Mouse (Mus musculus): ENCODE results near the gene Golga5. TPM values are rescaled to one million over a fixed set of nuclear protein-coding genes. Genes with fewer than 3 reads are reported as not detected.
A peak's percentile ranks its signal among the peaks of the same experiment; 100 is the strongest.

The Golga5 gene
- polyA plus RNA-seq, 1 experiment from 2014 or later: 35.1 TPM

DNA sequence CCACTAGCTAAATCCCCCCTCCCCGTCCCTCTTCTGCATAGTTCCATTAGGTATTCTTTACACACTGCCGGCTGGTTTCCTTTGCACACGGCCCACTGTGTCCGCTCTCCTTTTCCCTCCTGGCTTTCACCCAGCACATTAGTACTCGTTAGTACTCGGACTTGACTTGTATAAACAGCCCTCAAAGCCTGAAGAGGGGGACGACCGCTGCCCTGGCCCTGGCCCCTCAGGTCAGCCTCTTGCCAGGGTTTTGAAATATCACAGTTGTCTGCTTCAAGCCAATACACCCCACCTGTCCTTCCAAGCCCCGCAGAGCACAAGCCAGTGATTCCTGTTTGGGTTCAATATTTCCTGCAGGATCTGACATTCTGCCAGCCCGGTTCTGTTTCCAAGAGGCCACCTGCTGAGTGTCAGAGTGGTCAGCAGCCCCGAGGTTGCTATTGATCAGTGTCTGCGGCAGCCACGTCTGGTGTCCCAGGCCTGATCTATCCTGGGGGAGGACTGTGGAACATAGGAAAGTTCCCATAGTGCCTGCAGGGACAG, 52.9 kb downstream of the Golga5 start:
- H3K27me3 ChIP-seq (ENCODE audit: control insufficient read depth, insufficient read depth, low read length): no peaks in the 10 kb centered on the region
- peak; percentile 78 for ATAC-seq (ENCODE audit: insufficient number of reproducible peaks, insufficient read depth, low FRiP score, low read depth)
- no peaks in the 10 kb centered on the region for H3K9me3 ChIP-seq (ENCODE audit: control insufficient read depth, low read depth, low read length)
- WGBS: 12% methylated on average over 13 of the region's 13 CpGs
- peaks cover 13% of the 10 kb centered on the region; the same call in 1 of the 2 replicates for H3K4me1 ChIP-seq (ENCODE audit: control insufficient read depth, insufficient read depth, low read length)
- no peak overlapping the region for H3K4me2 ChIP-seq (replicated peaks; ENCODE audit: low read depth, low read length)
- peak overlapping the region; percentile 63; the same call in 1 of the 2 replicates for H3K27ac ChIP-seq (ENCODE audit: low read length)
- no peak overlapping the region for H3K9ac ChIP-seq (replicated peaks; ENCODE audit: low read depth, low read length)
- H3K4me3 ChIP-seq (ENCODE audit: low read depth, low read length): no peak overlapping the region
- no peaks in the 10 kb centered on the region for H3K36me3 ChIP-seq (ENCODE audit: control insufficient read depth, insufficient read depth, low read length)

DNA sequence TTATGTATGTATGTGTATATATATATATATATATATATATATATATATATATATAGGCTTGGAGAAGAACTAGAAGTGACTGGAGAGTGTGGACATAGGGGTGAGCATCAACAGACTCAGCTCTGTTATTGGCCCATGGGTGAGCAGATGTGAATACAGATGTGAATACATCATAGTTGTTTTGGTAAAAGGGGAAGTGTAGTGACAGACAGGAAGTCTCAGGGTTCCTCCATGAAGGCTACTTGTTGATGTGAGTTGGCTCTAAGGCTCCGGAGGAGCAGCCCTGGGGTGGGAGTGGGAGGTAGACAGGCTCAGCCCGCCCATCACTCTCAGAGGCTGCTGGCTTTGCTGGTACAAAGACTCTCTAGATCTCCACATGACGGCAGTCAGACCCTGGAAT, 55.3 kb downstream of the Golga5 start:
- no peak for ATAC-seq (ENCODE audit: insufficient number of reproducible peaks, insufficient read depth, low FRiP score, low read depth)
- peaks cover 13% of the 10 kb centered on the region; the same call in 1 of the 2 replicates for H3K4me1 ChIP-seq (ENCODE audit: control insufficient read depth, insufficient read depth, low read length)
- H3K4me3 ChIP-seq (ENCODE audit: low read depth, low read length): no peak overlapping the region
- H3K9ac ChIP-seq (replicated peaks; ENCODE audit: low read depth, low read length): no peak overlapping the region
- no peaks in the 10 kb centered on the region for H3K9me3 ChIP-seq (ENCODE audit: control insufficient read depth, low read depth, low read length)
- no peaks in the 10 kb centered on the region for H3K36me3 ChIP-seq (ENCODE audit: control insufficient read depth, insufficient read depth, low read length)
- WGBS: 57% methylated on average over 3 of the region's 3 CpGs
- H3K27me3 ChIP-seq (ENCODE audit: control insufficient read depth, insufficient read depth, low read length): no peaks in the 10 kb centered on the region
- no peak overlapping the region for H3K4me2 ChIP-seq (replicated peaks; ENCODE audit: low read depth, low read length)
- no peak overlapping the region for H3K27ac ChIP-seq (ENCODE audit: low read length)

DNA sequence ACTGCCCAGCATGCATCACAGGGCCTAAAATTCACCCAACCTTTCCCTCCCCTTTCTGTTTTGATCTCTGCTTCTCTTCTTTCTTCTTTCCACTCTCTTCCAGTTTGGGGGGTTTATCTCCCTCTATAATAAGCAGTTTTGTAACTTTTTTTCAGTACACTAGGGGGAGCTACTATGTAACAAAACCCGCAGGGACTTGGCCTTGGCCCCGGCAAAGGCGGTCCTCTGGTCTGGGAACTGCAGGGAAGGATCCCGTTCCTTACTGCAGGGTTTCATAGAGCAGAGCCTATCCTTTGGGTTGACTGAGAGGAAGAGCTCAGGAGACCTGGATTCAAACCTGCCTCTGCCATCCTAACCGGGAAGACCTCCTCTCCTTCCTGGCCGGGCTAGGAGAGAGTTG, 55.8 kb downstream of the Golga5 start:
- ATAC-seq (ENCODE audit: insufficient number of reproducible peaks, insufficient read depth, low FRiP score, low read depth): no peak
- Histone ChIP-seq H3K9ac (replicated peaks; ENCODE audit: low read depth, low read length) (no peak overlapping the region), H3K36me3 (ENCODE audit: control insufficient read depth, insufficient read depth, low read length) (no peaks in the 10 kb centered on the region), H3K4me3 (ENCODE audit: low read depth, low read length) (no peak overlapping the region), H3K27me3 (ENCODE audit: control insufficient read depth, insufficient read depth, low read length) (no peaks in the 10 kb centered on the region), H3K27ac (ENCODE audit: low read length) (no peak overlapping the region), H3K4me2 (replicated peaks; ENCODE audit: low read depth, low read length) (no peak overlapping the region), H3K9me3 (ENCODE audit: control insufficient read depth, low read depth, low read length) (no peaks in the 10 kb centered on the region), H3K4me1 (ENCODE audit: control insufficient read depth, insufficient read depth, low read length) (peaks cover 13% of the 10 kb centered on the region; the same call in 1 of the 2 replicates)
- WGBS: 19% methylated on average over 6 of the region's 6 CpGs

DNA sequence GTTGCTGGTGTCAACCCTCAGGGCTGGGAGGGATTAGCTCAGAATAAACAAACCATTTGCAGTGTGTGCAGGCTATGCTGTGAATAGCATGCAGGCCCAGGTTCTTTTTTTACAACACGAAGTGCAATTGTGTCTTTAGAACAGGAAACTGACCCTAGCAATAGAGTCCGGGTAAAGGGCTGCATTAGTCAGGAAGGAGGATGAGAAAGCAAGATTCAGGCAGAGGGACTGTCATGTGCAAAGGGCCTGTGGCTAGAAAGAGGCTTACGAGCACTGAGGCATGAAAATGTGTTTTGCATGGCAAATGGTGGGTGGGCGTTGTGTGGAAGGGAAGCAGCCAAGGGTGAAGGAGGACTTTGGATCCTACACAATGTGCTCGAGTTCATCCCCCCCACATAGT, 59.1 kb downstream of the Golga5 start:
- no peaks in the 10 kb centered on the region for H3K36me3 ChIP-seq (ENCODE audit: control insufficient read depth, insufficient read depth, low read length)
- H3K9ac ChIP-seq (replicated peaks; ENCODE audit: low read depth, low read length): no peak overlapping the region
- 0 out of 2 replicates have a peak, but pooled peaks cover 3% of the 10 kb centered on the region for H3K4me1 ChIP-seq (ENCODE audit: control insufficient read depth, insufficient read depth, low read length)
- no peaks in the 10 kb centered on the region for H3K27me3 ChIP-seq (ENCODE audit: control insufficient read depth, insufficient read depth, low read length)
- 70% methylated on average over 5 of the region's 5 CpGs for WGBS
- no peak for ATAC-seq (ENCODE audit: insufficient number of reproducible peaks, insufficient read depth, low FRiP score, low read depth)
- H3K4me2 ChIP-seq (replicated peaks; ENCODE audit: low read depth, low read length): no peak overlapping the region
- no peak overlapping the region for H3K4me3 ChIP-seq (ENCODE audit: low read depth, low read length)
- no peaks in the 10 kb centered on the region for H3K9me3 ChIP-seq (ENCODE audit: control insufficient read depth, low read depth, low read length)
- no peak overlapping the region for H3K27ac ChIP-seq (ENCODE audit: low read length)

DNA sequence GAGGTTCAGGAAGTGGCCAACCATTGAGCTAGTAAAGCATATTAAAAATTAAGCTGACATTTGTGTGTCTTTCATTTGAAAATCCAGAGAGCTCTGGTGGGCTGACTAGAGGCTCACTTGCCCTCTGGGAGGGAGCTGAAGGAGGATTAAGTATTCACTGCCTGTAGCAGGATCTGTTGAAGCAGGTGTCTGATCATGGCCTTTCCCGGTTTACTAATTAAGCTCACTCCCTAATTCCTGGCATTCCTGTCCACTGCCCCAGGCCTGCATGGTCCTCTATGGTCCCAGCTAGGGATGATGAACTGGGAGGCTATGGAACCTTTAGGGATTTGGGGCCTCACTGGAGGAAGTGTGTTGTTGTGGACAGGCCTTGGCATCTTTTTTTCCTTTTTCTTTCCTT, 66.9 kb downstream of the Golga5 start:
- Histone ChIP-seq H3K4me1 (ENCODE audit: control insufficient read depth, insufficient read depth, low read length) (no peaks in the 10 kb centered on the region), H3K27ac (ENCODE audit: low read length) (no peak overlapping the region), H3K9ac (replicated peaks; ENCODE audit: low read depth, low read length) (no peak overlapping the region), H3K9me3 (ENCODE audit: control insufficient read depth, low read depth, low read length) (no peaks in the 10 kb centered on the region), H3K36me3 (ENCODE audit: control insufficient read depth, insufficient read depth, low read length) (no peaks in the 10 kb centered on the region), H3K4me3 (ENCODE audit: low read depth, low read length) (no peak overlapping the region), H3K27me3 (ENCODE audit: control insufficient read depth, insufficient read depth, low read length) (no peaks in the 10 kb centered on the region), H3K4me2 (replicated peaks; ENCODE audit: low read depth, low read length) (no peak overlapping the region)
- ATAC-seq (ENCODE audit: insufficient number of reproducible peaks, insufficient read depth, low FRiP score, low read depth): no peak
- 47% methylated on average over 1 of the region's 1 CpGs for WGBS

DNA sequence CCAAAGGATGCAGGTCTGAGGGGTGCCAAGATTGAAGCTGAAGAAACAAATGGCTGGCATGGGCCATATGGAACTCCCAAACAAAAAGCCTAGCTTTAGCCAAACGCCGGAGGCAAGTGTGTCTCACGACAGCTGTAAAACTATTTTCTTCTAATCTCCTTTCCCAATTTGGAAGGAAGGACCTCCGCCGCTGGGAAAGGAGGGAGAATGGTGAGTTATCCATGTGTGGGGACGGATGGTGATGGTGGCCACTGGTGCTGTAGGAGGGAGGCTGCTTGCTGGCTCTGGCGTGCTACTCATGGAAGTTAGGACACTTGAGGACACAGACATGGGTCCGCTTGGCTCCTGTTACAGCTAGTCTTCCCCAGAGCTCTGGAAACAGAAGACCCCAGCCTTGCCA, 71.3 kb downstream of the Golga5 start:
- WGBS: 59% methylated on average over 8 of the region's 8 CpGs
- no peak overlapping the region for H3K9ac ChIP-seq (replicated peaks; ENCODE audit: low read depth, low read length)
- H3K4me3 ChIP-seq (ENCODE audit: low read depth, low read length): no peak overlapping the region
- H3K9me3 ChIP-seq (ENCODE audit: control insufficient read depth, low read depth, low read length): no peaks in the 10 kb centered on the region
- no peak overlapping the region for H3K27ac ChIP-seq (ENCODE audit: low read length)
- H3K4me1 ChIP-seq (ENCODE audit: control insufficient read depth, insufficient read depth, low read length): no peaks in the 10 kb centered on the region
- ATAC-seq (ENCODE audit: insufficient number of reproducible peaks, insufficient read depth, low FRiP score, low read depth): no peak
- no peaks in the 10 kb centered on the region for H3K36me3 ChIP-seq (ENCODE audit: control insufficient read depth, insufficient read depth, low read length)
- H3K4me2 ChIP-seq (replicated peaks; ENCODE audit: low read depth, low read length): no peak overlapping the region
- no peaks in the 10 kb centered on the region for H3K27me3 ChIP-seq (ENCODE audit: control insufficient read depth, insufficient read depth, low read length)

DNA sequence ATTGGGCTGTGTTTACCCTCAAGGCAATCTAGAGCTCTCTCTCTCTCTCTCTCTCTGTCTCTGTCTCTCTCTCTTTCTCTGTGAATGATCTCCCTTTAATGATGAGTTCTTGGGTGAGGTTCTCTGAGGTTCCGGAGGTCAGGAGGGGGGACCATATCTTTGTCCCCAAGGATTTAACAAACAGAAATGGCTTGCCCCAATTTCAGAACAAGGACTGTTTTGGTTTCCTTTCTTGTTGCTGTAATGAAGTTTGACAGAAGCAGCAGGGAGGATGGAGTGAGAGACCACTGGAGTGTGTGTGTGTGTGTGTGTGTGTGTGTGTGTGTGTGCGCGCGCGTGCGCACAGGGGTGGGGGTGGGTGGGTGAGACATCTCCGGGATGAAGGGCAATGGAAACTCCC, 72.2 kb downstream of the Golga5 start:
- Histone ChIP-seq H3K36me3 (ENCODE audit: control insufficient read depth, insufficient read depth, low read length) (no peaks in the 10 kb centered on the region), H3K4me1 (ENCODE audit: control insufficient read depth, insufficient read depth, low read length) (no peaks in the 10 kb centered on the region), H3K27me3 (ENCODE audit: control insufficient read depth, insufficient read depth, low read length) (no peaks in the 10 kb centered on the region), H3K4me2 (replicated peaks; ENCODE audit: low read depth, low read length) (no peak overlapping the region), H3K9ac (replicated peaks; ENCODE audit: low read depth, low read length) (no peak overlapping the region), H3K4me3 (ENCODE audit: low read depth, low read length) (no peak overlapping the region), H3K27ac (ENCODE audit: low read length) (no peak overlapping the region), H3K9me3 (ENCODE audit: control insufficient read depth, low read depth, low read length) (no peaks in the 10 kb centered on the region)
- ATAC-seq (ENCODE audit: insufficient number of reproducible peaks, insufficient read depth, low FRiP score, low read depth): no peak
- 94% methylated on average over 7 of the region's 7 CpGs for WGBS

DNA sequence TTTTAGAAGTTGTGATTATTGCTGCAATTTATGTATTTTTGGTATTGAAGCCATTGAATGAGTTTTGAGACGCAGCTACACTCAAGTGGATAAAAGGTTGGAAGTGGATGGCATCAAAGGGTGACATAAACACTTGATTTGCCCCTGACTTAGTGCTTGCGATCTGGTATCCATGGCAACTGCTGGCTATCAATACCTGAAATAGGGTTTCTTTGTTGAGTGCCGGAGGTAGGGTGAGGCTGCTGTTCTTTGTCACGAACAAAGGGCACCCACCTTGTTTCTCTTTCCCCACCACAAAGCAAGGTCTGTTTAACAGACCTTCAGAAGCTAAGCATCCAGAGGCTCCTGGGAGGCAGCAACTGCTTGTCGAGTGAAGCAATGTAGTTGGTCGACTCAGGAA, 76.2 kb downstream of the Golga5 start:
- H3K4me2 ChIP-seq (replicated peaks; ENCODE audit: low read depth, low read length): no peak overlapping the region
- H3K4me3 ChIP-seq (ENCODE audit: low read depth, low read length): no peak overlapping the region
- no peaks in the 10 kb centered on the region for H3K4me1 ChIP-seq (ENCODE audit: control insufficient read depth, insufficient read depth, low read length)
- H3K9me3 ChIP-seq (ENCODE audit: control insufficient read depth, low read depth, low read length): no peaks in the 10 kb centered on the region
- no peaks in the 10 kb centered on the region for H3K27me3 ChIP-seq (ENCODE audit: control insufficient read depth, insufficient read depth, low read length)
- no peak overlapping the region for H3K9ac ChIP-seq (replicated peaks; ENCODE audit: low read depth, low read length)
- no peak for ATAC-seq (ENCODE audit: insufficient number of reproducible peaks, insufficient read depth, low FRiP score, low read depth)
- 56% methylated on average over 6 of the region's 6 CpGs for WGBS
- H3K27ac ChIP-seq (ENCODE audit: low read length): no peak overlapping the region
- H3K36me3 ChIP-seq (ENCODE audit: control insufficient read depth, insufficient read depth, low read length): no peaks in the 10 kb centered on the region

Data from stomach, embryonic 14.5 days (tissue).